Mouse (Mus musculus) cerebral cortex, adult 2 months (tissue): ENCODE measurements around the gene Bicra.

ENCODE experiments used
- WGBS: fragments of 180-500 bp; shearing (Covaris S2); methylation state at CpG from one replicate; pipeline ENCODE4 v1.1.7; 2018; 5-methylcytosine and 5-hydroxymethylcytosine counted together

Bicra gene

DNA sequence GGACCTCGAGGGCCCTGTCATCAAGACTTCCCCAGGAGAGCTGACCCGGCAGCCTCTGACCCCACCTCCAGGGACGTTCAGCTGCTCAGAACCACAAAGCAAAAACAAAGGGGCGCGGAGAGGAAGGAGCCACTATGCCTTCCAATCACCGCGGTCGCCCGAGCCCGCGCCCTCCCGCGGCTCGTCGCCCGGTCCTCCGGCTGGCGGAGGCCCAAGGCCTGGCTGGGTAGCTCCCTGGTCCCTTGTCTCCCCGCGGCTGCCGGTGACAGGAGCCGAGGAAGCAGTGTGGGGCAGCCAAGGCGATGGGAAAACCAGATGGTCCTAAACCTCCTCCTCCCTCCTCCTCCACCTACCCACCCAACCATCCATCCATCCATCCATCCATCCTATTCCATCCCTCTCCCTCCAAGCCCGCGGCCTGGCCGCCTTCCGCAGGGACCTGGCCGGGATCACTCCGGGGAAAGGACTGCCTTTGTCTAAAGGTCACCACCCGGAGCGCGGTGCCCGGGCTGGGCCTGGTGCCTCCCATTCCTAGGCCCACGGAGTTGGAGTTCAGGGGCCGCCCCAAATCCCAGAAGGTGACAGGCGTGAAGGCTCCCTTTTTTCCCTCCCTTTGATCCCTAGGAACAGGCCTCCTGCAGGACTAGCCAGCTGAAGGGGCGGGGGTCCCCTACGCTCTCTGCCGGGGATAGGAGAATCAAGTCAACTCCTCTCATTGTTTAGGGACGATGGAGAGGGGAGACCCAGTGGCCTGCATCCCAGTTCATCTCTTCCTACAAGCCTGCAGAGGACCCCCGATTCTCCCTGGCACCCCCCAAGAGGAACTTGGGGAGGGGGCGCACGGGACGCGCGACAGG, 1.0 kb downstream of the Bicra start:
- under 1% methylated on average over 45 of the region's 46 CpGs for WGBS

DNA sequence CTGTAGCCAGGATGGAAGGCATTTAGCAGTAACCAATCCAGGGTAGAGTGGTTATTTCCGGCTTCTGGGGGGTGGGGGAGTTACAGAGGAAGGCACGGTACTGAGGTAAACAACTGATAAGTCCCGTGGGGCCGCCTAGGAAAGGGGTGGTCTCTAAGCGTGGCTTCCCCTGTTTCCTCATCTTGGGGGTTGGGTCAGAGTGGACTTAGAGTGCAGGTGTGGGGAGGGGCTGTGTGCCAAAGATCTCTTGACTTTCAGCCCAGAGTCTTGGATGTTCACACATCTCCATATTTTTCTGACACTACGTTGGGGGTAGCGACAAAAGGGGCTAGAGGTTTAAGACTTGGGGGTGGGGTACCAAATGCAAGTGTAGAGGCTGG, 1.6 kb downstream of the Bicra start:
- WGBS: under 1% methylated on average over 7 of the region's 7 CpGs

DNA sequence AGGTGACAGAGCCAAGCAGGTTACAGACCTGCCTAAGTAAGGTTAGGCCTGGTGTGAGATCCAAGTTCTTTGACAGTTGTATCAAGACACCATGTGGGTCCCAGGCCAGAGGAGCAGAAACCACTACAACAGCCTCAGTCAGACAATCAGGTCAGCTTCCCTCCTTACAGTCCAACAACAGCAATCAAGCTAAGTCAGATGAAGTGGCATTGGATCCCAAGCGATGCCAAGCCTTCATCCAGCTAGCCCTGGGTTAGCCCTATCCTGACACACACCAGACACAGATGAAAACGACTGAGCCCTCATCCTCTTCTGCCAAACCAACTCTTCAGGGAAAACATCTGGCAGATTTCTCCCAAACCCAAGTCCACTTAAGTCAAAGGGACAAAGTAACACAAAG, 2.2 kb downstream of the Bicra start:
- 50% methylated on average over 2 of the region's 2 CpGs for WGBS

DNA sequence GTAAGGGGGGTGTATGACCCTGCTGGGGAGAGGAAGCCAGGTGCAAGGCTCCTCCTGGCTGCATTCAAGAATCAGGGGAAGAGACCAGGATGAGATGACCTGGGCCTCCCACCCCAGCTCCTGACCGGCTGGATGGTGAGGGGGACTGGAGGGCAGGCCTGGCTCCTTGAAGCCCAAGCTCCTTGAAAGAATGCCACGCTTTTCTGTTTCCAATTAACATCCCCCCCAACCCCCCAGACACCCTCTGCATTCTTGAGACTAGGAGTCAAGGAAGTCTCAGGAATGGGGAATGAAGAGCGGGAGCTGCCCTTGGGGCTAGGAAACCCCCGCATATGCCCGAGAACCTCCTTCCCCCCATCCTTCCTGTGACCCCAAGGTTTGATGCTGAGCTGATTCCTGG, 3.2 kb downstream of the Bicra start:
- 61% methylated on average over 5 of the region's 5 CpGs for WGBS

DNA sequence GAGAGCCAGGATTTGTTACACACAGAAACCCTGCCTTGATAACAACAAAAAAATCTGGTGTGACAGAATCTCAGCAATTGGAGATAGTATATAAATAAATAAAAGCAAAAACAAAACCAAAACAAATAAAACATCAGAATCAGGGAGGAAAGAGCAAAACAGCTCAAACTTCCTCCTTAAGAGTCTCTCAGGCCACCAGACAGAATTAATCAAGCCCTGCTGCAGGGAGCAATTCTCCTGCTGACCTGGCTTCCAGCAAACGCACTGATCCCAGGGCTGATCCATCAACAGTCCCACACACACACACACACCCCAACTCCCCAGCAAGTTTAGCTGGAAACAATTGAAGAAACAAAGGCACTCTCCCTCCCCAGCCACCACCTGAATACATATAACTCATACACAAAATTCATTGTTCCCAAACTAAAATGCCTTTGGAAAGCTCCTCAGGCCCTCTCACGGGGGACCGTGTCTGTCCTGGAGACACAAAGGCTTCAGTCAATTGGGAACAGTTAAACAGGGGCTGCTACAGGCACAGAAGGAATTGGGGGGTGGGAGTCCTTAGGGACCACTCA, 3.8 kb downstream of the Bicra start:
- WGBS: 34% methylated on average over 3 of the region's 3 CpGs

DNA sequence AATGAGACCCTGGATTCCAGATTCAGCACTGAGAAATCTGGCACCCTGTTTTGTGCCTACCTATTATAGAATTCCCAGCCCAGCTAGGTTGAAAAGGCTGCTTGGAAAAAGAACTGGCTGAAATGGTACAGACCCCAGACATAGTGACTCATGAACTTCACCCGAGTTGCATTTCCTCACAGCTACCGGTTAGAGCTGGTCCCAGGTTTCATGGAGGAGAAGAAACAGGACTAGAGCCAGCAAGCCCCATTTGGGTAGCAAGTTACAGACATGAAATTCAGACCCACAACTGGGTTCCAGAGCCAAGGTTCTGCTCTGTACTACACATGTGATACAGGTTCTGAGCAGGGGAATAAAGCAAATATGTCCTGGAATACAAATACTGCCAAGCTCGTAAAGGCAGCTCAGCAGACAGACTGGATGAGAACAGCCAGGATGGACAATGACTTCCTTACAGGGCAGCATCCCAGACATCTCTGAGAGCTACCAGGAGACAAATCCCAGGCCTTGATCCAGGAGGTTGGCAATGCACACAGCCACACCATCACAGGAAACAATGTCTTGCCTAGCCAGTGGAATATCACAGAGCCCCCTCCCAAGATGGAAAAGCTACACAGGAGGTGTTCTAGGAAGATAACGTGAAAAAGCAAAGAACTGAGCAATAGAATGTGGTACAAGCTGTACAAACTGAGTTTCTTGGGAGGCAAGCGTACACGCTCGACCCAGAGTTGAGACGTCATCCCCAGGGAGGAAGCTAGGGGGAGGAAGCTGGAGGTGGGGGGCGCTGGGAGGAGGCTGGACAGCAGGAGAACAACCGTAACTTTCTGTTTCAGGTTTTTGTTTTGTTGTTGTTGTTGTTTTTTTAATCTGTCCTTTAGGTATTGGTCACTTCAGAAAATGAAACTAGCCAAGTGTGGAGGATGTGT, 4.6 kb downstream of the Bicra start:
- WGBS: 37% methylated on average over 10 of the region's 10 CpGs

DNA sequence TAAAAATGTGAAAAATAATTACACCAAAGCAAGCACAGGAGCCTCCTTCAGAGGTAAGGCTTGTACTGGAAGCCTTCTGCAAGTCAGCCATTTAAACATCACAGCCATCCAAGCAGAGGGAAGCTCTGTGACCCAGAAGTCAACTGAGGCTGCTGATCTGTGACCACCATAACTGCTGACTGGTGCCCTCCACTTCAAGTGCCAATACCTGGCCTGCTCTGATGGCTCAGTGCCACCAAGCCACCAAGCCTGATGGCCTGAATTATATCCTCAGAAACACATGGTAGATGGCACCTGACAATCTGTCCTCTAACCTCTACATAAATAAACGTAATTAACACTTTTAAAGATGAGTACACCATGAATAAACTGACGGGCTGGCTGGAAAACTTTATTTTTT, 6.5 kb downstream of the Bicra start:
- 75% methylated on average over 2 of the region's 2 CpGs for WGBS

DNA sequence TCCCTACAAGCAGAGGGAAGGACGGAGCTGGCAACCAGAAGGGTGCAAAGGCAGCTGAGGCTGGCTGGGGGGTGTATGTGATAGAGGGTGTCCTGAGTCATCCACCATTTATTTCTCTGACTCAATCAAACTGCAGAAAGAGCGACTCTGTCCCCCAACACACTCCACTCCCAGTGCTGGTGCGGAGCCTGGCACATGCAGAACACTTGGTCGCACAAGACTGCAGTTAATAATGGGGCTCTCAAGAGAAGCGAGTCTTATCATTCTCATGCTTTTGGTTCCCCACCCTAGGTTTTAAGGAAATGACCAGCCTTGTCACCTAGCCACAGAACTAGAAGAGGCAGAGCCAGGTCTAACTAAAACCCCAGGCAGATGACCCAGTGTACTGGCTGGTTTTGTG, 8.4 kb downstream of the Bicra start:
- WGBS: 59% methylated on average over 5 of the region's 5 CpGs

DNA sequence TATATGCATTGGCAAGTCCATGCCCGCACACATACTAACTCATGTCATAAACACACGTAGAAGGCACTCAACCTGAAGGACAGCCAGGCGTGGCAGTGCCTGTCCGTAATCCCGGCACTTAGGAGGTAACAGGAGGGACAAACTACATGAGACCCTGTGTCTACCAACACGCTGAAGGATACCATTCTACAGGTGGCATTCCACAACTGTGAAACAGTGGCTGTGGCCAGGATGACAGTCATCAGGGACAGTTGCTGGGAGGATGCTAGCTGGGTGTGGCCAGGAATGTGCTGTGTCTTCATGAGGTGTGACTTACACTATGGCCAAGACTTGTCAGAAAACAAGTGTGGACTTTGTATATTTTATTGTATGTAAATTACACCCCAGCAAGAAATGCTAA, 10.7 kb downstream of the Bicra start:
- WGBS: 96% methylated on average over 6 of the region's 6 CpGs

DNA sequence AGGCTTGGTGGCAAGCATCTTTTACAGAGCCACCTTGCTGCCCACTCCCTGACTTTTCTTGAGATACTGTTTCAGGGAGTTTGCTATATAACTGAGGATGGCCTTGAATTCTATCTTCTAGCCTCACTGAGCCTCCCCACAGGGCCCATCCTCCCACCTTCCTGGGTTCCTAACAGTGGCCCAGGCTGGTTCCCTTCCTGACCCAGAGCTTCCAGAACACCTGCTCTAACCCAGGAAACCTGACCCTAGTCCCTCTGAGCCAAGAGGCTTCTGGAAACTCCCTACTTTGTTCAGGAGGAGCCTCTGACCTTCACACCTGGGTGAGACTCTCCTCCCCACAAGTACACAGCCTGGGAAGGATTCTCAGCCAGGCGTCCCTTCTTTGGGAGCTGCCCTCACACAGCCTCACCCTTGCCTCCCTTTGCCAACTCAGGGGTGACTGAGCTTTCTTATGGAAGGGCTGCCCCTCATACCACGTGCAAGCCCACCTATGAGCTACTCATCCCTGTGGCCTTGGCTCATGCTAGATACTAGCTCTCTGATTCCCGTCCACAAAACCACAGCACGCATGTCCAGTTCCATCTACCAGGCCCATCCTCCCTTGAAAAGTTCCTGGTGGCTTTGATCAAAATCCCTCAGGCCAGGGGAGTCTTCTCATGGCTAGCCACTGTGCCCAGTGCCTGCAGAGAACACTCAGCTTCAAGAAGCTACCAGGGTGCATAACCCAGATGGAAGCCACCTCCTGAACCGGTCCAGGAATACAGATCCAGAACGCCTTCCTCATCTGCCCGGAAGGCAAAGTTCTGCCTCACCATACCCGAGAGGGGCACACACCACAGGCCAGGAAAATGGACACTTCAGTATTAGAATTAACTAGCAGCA, 13.9 kb downstream of the Bicra start:
- 96% methylated on average over 8 of the region's 8 CpGs for WGBS

DNA sequence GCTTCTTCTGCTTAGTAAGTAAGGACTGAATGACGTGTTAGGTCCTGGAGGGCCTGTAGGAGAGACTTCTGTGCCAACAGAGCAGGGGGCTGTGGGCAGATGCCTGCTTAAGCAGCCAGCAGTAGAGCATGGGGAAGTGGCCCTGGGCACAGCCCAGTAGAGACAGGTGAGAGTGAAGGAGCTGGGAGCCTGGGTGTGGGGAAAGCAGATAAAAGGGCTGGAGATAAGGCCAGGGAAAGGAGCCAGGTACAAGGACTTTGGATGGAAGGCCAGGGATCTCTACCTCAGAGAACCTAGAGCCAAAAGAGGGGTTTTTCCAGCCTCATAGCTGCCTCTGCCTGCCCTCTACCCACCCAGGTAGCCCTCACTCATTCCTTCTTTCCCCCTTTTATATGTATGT, 14.7 kb downstream of the Bicra start:
- WGBS: 78% methylated on average over 1 of the region's 1 CpGs

DNA sequence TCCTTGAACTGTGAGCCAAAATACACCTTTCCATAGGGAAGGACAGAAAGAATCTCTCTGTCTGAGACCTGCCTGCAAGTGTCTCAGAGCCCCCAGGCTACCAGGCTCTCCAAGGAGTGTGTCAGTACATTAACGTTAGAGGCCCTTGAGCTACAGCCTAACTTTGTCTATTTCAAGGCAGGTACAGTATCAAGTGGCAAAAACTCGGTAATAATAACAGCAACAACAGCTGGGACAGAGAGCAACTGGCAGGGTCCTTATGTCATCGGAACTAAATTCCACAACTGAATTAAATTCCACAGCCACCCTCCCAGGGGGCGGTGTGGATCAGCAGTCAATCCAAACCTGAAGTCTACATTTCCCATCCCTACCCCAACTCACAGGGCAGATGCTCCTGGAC, 16.6 kb downstream of the Bicra start:
- WGBS: 84% methylated on average over 4 of the region's 4 CpGs

DNA sequence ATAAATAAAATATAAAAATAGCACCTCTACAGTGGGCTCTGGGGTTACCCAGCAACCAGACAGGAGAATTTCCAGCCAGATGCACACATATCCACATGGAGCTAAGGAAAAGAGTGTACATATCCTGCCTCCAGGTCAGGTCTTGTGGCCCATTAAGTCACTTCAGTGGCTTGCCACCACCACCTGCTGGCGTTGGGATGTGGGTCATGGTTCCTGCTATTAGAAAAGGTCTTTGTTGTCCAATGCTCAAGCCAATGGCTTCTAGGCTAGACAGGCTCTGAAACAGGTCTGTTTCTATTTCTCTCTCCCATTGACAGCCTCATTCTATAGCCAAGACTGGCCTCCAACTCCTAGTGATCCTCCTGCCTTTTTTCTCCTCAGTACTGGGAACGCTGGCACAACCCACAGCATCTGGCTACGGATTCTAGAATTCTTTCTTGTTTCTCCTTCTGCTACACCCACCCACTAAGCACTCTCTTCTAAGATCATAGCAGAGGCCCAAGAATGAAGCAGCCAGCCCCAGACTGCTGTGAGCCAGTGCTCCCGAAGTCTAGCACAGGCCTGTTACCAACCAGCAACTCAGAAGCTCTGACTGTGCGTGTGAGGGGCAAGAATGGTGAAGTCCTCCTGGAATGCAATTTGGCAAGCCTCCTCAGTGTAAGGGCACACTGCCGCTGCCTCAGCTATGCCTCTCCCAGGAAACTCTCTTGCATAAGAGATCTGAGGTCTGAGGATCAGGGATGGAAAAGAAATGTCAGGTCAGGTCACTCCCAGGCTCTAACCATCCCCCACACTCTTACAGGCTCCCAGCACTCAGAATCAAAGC, 19.4 kb downstream of the Bicra start:
- 22% methylated on average over 6 of the region's 6 CpGs for WGBS

DNA sequence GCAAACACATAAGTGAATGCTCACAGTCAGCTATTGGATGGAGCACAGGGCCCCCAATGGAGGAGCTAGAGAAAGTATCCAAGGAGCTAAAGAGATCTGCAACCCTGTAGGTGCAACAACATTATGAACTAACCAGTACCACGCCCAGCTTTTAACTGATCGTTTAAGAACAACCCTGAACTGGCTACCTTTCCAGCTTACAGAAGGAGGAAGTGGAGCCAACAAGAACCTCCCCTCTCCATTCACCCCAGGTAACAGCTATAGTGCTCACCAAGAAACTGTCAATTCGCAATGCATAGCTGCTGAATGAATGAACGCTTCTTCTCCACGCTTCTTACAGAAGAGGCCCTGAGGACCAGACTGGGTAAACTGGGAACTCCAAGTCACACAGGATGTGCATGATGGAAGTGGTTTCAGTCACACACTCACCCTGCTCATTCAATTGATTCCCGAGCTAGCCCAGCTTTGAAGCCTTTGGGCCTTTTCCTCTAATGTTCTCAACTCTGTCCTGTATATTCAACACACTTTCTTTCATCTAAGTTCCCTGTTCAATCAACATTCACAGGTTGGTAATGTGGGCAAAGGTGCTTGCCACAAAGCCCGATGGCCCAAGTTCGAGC, 23.0 kb downstream of the Bicra start:
- WGBS: 91% methylated on average over 8 of the region's 8 CpGs

DNA sequence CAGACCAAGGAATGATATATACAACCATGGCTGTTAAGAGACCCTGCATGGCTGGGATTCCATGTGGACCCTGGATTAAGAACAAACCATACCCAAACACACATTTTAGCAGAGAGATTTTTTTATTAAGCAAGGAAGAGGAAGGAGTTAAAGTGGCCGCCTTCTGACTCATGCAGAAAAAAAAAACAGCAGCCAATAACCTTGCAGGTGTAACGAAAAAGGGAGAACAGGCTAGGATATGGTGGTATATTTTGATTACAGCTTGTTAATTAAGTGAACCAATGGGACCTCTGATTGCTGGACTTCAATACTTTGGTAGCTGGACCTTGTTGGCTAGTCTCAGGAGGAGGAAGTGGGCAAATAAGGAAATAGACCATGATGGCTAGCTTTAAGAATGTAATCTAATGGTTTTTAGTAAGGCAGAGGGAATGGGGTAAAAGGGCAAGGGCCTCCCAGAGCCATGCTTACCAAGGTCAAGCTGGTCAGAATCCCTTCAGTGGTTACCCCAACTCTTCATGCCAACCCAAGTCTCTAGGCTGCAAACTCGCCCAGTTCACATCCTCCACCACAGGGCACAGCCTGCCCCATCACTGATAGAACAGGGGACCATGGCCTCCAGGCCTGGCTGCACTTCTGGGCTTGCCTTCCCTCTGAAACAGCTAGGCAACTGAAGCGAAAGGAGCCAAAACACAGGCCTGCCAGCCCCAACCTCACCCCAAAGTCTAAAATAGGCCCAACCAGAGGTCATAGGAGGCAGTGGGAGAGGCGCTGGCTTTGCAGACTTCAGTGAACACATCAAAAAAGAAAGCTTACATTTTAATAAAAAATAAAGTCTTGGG, 28.2 kb downstream of the Bicra start:
- 85% methylated on average over 5 of the region's 5 CpGs for WGBS

DNA sequence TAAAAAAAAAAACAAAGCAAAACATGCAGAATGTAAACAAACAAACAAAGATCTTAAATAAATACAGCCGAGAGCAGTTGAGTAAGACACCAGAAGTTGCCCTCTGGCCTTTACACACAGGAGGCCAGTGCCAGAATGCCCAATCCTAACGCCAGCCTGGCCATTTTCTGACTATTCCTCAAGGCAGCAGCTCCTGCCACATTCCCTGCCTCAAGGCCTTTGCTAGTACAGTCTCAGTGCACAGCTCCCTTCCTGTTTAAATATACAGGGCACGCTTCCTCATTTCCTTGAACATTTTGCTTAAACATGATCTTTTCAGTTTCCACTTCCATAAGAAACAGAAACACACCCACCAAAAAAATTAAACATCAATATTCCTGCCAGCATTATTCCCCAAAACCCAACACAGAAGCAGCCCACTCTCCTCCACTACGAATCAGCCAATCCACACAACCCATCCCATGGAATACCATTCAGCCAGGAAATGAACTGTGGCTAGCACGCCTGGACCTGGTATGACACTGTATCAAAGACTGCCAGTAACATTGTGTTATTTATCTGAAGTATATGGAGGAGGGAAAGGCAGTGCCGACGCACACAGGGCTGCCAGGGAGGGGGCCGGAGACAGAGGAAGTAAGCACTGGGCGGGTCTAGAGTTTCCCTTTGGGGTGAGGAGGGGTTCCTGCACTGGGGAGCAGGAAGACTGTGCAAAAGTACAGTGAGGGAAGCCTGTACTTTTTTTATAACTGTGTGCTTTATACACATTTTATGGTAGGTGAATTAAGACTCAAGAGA, 29.5 kb downstream of the Bicra start:
- 66% methylated on average over 9 of the region's 9 CpGs for WGBS

DNA sequence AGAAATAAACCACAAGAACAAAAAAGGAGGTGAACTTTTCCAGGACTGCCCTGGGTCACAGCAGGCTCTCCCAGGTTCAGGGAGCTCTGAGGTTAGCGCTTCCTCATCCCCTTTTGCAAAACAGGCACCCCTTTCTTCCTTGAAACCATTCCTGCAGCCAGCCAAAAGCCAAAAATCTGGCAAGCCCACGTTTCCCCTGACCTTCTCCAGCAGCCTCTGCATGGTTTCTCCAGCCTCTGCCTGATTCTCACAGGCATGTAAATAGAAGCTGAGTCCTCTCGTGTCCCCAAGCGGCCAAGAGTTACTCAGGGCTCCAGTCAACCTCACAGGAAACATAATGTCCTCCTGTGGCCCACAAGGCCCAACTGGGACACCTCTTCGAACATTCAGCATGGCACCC, 32.3 kb downstream of the Bicra start:
- WGBS: 55% methylated on average over 5 of the region's 5 CpGs

DNA sequence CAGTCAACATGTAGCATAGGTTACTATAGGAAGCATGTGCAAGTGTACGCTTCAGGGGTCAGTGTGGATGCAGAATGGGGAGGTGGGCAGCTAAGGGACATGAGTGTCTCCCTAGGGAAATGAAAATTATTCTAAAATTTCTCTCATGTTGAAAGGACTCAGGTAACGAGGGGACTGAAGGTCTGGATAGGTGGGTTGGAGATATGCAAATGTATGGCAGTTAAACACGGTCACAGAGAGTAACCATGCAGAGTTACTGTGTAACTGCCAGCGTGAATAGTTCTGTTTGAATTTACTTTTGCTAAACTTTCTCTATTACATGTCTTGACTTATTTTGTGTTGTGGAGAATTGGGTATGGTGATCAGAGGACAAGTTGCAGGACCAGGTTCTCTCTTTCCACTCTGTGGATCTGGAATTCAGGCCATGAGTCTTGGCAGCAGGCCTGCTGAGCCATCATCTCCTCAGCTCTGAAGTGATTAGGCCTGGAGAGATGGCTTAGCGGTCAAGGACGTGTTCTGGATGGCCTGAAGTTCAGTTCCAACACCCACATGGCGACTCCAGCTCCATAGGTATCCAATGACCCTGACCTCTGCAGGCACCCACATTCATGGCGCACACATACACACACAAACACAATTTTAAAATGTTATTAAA, 33.1 kb downstream of the Bicra start:
- 83% methylated on average over 8 of the region's 8 CpGs for WGBS
